Mouse (Mus musculus) stomach, postnatal 0 days (tissue): ENCODE results near the gene Sel1l3.

Experiments used
- CTCF ChIP-seq: IDR thresholded peaks from 2 replicates; pipeline ENCODE4 v1.5.1; 2016; ENCODE audit warnings: antibody characterized with exemption, low read depth, mild to moderate bottlenecking, moderate library complexity
- EP300 ChIP-seq: optimal IDR thresholded peaks from 2 replicates; pipeline ENCODE3; 2016; ENCODE audit warnings: antibody characterized with exemption

DNA sequence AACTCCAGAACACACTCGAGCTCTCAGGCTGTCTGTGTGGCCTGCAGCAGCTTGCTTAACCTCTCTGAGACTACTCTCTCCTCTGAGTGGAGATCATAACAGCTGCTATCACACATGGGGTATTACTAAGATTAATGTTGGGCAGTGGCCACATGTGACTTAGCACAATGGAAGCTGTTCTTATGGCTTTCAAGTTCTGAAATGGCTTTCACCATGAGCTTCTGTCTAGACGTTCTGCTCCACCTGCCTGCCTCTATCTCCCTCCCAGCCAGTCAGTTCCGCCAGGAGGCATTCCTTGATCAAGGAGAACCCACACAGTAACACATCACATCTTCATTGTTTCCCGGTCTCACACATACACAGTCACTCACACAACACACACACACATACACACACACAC lies 3.2 kb downstream of the Sel1l3 start:
- TF ChIP-seq CTCF (no peak), EP300 (no peak)
